Mouse (Mus musculus) lung, postnatal 25 days (tissue): ENCODE measurements around the gene Mnd1.

Source experiments
- DNase-seq: peaks from one replicate; pipeline ENCODE4 v3.0.0; 2022; ENCODE audit warnings: low spot score

Gene Mnd1

GRCm38 (mm10) chr3:84155558-84156006 lies at the start of gene Mnd1:
Gene Mnd1, minus strand, starts transcription at chr3:84155786.
- DNase-seq, result peak; percentile 98

DNA sequence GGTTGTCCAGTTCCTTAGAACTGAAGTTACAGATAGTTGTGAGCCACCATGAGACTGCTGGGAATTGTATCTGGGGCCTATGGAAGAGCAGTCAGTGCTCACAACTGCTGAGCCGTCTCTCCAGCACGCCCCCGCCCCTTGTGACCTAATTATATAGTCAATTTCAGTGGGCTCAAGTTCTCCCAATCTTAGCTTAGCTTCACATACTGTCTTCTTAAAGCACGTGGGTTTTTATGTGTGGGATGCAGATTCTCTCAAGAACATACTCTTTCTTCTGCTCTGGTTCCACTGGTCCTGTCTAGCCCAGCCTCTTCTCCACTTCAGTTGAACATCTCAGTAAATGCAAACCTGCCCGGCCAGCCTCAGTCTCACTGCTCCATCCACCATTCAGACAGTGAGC lies 49.1 kb upstream of the Mnd1 start:
- DNase-seq, result no peak

DNA sequence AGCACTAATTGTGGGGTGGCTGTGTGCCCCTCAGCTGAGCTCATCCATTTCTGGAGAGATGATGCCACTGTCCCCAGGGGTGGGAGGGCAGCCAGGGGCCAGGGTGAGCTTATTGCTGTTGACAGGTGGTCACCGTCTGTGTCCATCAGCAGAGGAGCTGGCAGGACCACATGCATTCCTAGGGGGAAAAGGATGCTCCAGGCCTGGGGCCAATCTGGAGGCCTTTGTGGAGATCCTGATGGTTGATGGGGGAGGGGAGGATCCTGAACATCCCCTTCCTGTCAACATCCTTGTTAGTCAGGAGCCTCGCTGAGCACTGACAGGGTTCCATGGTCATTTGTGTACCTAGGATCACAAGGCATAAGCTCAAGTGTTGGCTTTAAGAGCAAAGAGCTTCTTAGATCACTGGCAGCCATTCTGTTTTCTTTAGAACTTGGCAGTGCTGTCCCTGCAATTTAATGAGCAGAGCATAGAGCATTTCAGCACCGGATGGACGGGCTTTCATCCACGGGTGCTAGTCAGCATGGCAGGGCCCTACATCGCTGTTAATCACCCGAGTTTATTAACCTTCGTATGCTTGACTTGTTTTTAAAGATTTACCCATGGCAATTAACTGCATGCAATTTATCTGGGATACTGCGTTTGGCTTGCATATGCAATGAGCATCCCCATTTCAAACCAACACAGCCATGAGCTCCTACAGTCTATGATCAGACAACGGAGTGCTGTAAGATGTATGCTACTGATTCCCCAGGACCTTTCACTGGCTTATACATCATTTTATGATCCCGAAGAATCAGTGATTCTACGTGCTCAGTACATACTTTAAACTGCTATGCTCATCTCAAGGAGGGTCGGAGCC lies 45.2 kb upstream of the Mnd1 start:
- no peak for DNase-seq

DNA sequence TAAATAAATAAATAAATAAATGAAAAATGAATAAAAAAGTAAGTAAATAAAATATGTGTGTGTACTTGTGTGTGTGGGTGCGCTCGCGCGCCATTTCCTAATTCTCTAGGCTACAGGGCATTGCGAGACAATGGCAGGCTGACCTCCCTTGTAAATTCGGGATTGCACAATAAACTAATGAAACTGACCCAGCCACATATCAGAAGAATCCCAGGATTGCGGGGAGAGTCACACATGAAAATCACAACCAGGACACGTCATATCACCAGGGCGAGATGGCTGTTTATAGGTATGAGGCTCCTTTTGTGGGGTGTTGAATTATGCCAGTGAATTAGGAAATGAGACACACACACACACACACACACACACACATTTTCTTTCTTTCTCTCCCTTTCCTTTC lies 43.9 kb upstream of the Mnd1 start:
- no peak for DNase-seq

GRCm38 (mm10) chr3:84198229-84198628 lies 42.6 kb upstream of the Mnd1 start:
- DNase-seq, result no peak

GRCm38 (mm10) chr3:84193881-84194280 lies 38.3 kb upstream of the Mnd1 start:
- DNase-seq, result no peak

DNA sequence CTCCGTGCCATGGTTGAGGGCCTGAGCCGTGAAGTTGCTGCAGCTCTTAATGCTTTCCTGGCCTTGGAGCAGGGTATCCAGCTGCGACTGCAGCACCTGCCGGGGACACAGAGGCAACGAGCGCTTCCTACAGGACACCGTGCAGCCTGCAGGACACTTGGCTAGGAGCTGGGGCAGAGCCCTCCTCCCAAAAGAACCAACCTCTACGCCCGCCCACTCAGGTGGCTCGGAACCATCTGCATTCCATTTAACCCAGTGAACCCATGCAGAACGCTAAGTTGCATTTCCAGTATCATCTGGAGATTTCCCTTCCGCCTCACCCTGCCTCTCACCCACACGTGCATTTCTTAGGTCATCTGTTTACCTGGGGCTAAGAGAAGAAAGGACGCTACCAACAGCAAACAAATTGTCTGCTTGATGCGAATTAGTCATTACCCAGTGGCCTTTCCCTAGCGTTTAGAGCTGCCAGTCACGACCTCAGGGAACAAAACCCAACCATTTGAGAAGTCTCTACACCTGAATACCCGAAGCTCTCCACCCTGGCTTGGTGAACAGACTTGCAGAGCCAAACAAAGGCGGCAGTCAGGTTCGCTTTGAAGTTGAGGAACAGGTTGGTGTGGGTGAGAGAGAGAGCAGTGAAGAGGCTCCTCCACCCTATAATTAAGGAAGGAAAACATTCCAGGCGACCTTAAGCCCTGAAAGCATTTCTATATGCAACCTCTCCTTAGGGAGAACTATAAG lies 35.7 kb upstream of the Mnd1 start:
- peak; percentile 49 for DNase-seq

- no peak for DNase-seq
Measured at GRCm38 (mm10) chr3:84190513-84191061, 35.0 kb upstream of the Mnd1 start.

- no peak for DNase-seq
Measured at GRCm38 (mm10) chr3:84189629-84190173, 34.1 kb upstream of the Mnd1 start.

GRCm38 (mm10) chr3:84181717-84182116 lies 26.1 kb upstream of the Mnd1 start:
- no peak for DNase-seq

- no peak for DNase-seq
Measured at GRCm38 (mm10) chr3:84181102-84181501, 25.5 kb upstream of the Mnd1 start.

GRCm38 (mm10) chr3:84180304-84180703 lies 24.7 kb upstream of the Mnd1 start:
- DNase-seq, result no peak

- no peak for DNase-seq
Measured at GRCm38 (mm10) chr3:84177834-84178233, 22.2 kb upstream of the Mnd1 start.

- peak; percentile 81 for DNase-seq
Measured at GRCm38 (mm10) chr3:84175337-84176315, 20.0 kb upstream of the Mnd1 start.

GRCm38 (mm10) chr3:84173581-84174154 lies 18.1 kb upstream of the Mnd1 start, which contains the start of gene Gm6525:
Gene Gm6525, plus strand, starts transcription at chr3:84174104.
- DNase-seq, result no peak

GRCm38 (mm10) chr3:84172406-84172805 lies 16.8 kb upstream of the Mnd1 start:
- DNase-seq, result no peak

DNA sequence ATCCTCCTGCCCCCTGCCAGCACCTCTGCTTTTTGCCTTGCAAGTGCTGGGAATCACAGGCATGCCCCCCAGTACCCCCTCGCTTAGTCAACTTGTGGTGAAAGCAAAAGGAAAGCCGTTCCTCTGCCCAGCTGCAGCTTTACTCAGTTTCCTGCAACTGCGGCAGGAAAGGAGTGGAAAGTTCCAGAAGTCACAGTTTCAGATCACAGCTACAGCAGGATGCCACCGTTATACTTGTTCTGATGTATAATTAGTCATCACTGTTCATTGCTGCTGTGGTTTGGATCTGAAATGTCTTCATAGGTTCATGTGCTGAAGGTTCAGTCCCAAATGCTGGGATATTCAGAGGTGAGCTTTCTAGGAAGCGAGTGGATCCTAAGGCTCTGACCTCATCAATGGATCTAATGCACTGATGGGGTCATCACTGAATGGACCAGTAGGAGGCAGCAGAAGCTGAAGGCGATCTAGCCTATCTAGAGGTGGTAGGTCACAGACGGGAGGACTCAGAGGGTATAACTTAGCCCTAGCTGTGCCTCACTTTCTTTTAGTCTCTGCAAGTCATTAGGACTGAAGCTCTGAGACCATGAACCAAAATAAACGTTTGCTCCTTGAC lies 13.9 kb upstream of the Mnd1 start:
- no peak for DNase-seq

- no peak for DNase-seq
Measured at GRCm38 (mm10) chr3:84168943-84169342, 13.4 kb upstream of the Mnd1 start.

GRCm38 (mm10) chr3:84166073-84166472 lies 10.5 kb upstream of the Mnd1 start:
- DNase-seq, result no peak

- no peak for DNase-seq
Measured at GRCm38 (mm10) chr3:84165391-84165790, 9.8 kb upstream of the Mnd1 start.
